Mouse (Mus musculus) layer of hippocampus, postnatal 25 days (tissue): ENCODE data around the gene Srebf1. TPM values are rescaled to one million over a fixed set of nuclear protein-coding genes. Genes with fewer than 3 reads are reported as not detected.
A peak's percentile ranks its signal among the peaks of the same experiment; 100 is the strongest.

Experiments
- DNase-seq, 2 experiments: peaks; one replicate each; pipeline ENCODE4 v3.0.0; 2022; ENCODE audit warnings: mixed read lengths in 2 of 2, low spot score in 1 of 2; ENCODE audit errors: extremely low spot score in 1 of 2
- total RNA-seq, 2 experiments: library from RNA; stranded (reverse); gene quantifications; 2 replicates each; pipeline ENCODE4 v1.2.3; 2021

Gene Srebf1
- 10 to 100 TPM; 49.9 to 58.1 TPM for total RNA-seq

DNA sequence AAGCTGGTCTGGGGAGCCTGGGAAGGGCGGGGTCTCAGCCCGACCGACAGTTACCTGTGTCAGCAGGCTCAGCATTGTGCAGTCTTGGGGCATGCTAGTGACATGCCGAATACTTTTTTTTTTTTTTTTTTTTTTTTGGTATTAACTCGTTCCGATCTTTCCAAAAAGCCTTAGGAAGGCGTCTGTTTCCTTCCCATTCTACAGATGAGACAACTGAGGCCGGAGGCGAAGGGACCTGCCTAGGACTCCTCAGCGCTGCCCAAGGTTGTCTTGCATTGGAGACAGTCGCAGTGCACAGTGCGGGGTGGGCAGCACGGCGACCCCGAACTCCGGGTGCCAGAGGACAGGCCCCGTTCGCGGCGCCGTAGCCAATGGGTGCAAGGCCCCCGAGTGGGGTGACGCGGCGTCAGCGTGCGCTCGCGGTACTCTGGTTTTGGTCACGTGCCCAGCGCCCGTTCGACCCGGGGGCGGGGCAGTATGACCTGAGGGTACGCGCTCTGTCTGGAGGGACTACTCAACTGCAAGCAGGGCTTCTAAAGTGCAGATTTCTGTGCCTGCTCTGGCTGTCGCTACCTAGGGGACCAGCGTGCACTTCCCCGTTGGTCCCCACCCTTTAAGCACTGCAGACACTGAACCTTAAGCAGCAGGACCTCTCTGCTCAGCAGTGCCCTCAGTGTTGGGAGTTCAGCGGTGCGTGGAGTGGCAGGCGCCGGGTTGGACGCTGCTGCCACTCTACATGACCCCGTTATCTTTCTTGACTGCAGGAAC lies at the start of gene Srebf1:
TSS of gene Srebf1 (minus strand) at position 113 of the 768 bp plus-strand sequence.
- peak; percentile 51 to 59 for DNase-seq

DNA sequence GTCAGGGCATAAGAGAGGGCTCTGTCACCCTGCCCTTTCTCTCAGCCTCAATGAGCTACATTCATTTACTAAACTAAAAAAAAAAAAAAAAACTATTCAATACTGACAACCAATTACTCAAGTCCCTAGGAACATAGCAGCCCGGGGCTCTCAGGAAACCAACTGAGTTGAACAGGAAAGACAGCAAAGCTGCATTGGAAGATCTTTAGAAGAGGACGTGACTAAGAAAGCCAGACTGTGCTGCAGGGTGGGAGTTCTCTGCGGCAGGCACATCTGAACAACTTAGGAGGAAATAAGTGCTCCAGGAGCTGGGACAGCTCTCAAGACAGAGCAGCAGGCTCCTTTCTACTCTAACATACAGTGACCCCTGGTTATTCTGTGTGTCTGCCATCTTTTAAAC lies 46.2 kb upstream of the Srebf1 start:
- no peak for DNase-seq

DNA sequence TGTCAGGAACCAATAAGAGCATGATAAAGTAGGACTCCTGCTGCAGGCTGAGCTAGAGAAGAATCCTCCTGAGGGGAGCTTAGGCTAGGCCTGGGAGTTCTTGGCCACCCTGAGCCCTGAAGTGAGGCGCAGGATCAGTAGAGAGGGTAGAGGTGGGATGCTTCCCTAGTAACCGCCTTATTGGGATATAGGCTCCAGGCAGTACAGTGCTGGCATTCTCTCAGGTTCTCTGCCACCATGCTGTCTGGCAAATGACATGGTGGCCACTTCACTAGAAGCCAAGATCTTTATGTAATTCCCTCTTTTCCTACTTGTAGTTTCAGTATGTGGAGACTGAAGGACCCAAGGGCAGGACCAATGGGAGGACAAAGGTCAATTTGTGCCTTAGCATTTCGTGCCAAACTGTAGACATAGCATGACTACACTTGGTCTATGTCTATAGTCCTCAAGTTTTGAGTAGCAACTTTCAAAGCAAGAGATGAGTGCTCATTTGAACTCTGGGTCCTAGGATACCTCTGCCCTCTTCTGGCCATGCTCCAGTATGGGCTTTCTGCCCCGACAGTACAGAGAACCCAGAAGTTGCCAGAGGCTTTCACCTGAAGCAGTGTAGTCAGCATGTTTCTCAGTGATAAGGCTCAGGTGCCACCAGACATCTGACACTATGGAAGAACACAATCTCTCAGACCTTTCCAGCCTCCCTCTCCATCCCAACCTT lies 43.0 kb upstream of the Srebf1 start:
- DNase-seq, result no peak

DNA sequence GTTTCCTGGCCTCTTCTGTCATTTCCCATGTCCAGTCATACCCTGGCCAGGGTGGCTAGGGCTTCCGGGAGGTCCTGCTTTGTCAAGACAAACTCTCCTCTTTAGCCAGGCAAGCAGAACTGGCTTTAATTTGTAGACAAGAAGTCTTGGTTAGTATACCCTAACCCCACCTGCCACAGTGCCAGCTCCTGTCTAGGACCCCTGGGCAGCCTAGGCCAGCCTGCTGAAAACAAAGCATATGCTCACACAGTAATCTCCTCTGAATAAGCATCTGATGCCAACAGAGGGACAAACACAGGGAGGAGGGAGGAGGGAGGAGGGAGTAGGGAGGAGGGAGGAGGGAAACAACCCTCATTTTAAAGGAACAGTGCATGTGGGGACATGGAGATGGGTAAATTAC lies 42.3 kb upstream of the Srebf1 start:
- no peak for DNase-seq

DNA sequence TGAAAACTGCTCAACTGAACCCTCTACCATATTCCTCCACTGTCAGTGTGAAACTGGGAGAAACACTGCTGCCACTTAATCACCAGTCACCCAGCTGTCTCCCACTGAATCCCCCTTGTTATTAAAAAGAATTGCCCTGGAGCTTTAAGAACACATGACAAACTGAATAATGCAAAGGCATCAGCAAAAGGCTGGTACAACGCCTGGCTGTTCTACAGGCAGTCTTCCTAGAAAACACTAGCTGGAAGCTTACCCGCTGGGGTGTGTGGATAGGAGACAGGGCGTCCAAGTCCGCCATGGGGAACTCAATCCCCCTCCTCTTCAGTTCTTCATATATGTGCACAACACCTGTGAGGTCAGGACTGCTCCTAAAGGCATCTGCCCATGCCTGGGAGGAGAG lies 40.0 kb upstream of the Srebf1 start:
- DNase-seq, result no peak

DNA sequence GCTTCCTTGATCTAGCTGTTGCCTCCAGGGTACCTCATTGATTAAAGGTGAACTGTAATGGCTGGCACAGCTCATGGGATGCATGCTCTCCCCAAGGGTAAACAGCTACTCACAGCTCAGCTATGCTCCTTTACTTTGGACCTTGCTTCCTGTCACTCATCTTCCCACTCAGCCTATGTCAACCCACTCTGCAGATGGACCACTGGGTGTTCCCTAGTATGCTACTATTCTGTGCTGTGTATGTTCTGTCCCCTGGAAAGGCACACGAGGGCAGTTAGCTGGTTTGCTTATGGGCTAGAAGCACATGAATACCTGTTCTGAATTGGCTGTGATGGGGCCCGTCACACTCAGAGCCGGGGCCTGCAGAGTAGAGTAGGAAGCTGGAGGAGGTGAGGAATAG lies 38.4 kb upstream of the Srebf1 start:
- DNase-seq, result no peak

DNA sequence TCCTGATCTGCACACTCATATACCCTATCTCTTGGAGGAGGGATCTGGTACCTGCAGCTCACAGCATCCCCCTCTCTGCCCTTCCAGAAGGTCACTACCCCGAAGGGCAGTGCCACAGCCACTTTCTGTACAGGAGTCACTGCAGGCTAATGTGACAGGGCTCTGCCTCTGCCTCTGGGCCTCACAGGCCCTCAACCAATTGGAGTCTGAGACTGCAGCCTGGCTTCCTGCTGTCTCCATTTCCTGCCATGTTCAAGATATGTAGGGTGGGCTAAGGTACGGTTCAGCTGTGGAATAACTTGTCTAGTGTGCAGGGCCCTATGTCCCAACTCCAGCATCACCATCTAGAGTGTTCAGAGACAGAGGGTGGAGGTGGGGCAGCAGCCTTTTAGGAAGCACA lies 35.3 kb upstream of the Srebf1 start:
- DNase-seq, result no peak

DNA sequence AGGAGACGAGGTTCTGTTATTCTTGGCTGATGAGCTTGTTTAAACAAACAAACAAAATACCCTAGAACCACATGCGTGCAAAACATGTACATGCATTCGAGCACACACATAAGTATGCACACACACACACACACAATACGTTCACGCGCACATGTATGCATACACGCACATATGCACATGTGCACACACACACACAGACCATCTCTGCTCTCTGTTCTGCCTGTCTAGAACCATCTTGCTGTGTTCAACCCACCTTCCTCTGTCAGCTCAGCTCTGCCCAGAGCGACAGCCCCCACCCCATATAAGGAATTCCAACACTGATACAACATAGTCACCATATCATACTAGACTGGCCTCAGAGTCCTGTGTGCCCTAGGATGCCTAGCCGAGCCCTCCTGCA lies 34.3 kb upstream of the Srebf1 start:
- DNase-seq, result no peak

DNA sequence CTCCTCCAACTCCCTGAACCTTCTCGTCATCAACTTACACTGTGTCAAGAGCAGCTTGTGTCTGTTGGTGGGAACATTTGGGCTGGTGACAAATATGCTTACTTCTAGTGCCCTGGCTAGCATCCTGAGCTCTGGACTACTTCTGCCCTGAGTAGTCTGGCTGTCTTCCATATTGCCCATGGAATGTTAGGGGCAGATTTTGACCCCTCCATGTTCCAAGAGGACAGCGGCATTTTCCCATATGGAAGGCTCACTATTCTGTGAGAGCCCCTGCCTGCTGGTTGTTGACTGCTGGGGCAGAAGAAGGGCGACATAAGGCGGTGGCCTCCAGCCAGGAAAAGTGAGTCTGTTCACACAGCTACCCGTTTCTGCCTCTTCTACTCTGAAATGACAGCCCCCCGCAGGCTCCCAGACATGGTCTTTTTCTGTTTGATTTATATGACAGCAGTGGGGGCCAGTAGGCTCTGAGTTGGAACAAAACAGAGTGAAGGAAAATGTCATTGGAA lies 33.8 kb upstream of the Srebf1 start:
- DNase-seq, result peak in 1 of 2 experiments; percentile 65

DNA sequence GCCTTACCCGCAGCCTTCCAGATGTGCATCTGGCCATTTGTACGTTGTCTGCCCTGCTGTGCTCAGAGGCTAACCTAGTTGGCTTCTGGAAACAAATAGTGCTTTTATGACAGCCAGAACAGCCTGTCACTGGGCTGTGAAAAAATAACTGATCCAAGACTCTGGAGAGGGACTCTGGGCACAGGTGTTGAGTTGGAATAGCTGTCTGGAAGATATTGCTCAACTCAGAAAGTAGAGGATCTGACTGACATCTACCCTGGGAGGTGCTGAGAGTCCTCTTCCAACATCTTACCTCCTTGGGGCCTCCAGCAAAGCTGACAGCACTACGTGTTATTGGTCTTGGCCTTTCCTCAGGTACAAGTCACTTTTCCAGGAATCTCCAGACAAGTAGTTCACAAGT lies 33.3 kb upstream of the Srebf1 start:
- no peak for DNase-seq

DNA sequence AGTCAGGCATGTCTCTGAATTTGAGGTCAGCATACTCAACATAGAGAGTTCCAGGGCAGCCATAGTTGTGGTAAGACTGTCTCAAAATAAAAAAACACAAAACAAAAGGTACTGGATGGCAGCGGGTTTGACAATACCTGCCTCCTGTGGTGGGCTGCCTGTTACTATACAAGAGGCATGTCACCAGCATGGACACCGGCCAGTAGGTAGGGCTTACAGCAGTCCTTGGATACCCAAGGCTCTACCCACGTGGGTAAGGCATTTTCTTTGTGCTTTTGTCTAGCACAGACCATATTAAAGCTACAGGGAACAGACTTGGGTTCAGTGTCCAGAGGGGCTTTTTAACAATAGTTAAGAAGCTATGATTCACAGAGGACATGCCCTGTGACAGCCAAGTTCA lies 32.8 kb upstream of the Srebf1 start:
- no peak for DNase-seq

DNA sequence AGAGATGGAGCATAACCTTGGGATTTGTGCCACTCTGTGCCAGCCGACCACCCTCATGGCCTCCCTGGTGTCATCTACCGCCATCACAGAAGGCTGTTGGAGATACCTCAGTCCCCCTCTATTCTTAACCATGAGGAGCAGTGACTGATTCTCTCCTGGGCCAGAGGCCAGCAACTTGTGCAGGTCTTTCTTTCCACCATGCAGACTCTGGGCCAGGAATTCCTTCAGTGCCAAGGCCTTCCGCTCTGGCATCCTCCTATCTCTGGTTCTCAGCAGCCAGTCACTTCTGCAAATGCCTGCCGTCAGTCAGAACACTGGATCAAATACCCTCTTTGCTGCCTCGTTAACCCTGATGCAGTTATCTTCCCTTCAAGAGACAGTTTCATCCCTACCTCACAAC lies 31.9 kb upstream of the Srebf1 start:
- DNase-seq, result no peak

DNA sequence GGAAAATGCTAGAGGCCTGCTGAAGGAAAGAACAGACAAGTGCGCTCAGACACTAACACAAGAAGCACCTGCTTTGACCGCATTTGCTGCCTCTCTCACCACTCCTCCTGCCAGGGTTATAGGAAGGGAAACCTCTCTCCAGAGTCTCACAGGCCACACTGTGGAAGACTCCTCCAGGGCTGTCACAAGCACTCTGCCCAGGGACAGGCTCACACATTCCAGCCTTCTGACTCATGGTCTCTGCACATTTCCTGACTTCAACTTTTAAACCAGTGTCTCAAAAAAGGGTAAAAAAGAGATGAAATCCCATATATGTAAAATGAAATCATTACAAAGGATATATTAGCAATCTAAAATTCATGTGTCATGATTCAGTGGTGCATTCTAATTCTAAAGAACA lies 31.2 kb upstream of the Srebf1 start:
- DNase-seq, result no peak

DNA sequence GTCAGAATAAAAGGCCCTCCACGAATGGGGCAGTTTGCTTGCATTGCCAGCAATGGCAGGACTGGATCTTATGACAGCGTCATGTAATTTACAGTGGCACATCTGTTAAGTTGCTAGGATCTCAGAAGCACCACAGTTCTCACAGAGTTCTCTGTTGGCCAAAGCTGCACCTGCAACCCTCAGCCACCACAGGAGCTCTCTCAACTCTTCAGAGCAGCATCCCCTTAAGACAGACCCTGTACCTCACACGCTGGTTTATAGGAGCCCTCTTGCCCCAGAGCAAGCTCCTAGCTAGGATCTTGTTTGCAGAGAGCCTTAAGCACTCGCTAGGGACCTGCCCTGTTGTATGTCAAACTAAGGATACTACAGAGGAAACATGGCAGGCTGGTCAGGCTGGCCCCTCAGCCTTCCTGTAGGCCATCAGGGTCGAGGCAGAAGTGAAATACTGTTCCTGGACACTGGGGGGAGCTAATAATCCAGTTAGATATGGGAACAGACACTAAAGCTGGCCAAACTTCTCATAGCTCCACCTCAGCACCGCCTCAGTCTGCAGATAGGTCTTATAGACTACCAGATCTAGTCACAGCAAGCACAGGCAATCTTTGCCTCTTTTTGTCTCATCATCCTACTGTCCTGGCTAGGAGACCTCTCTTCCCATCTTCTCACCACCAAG lies 28.7 kb upstream of the Srebf1 start:
- peak in 1 of 2 experiments; percentile 40 for DNase-seq

DNA sequence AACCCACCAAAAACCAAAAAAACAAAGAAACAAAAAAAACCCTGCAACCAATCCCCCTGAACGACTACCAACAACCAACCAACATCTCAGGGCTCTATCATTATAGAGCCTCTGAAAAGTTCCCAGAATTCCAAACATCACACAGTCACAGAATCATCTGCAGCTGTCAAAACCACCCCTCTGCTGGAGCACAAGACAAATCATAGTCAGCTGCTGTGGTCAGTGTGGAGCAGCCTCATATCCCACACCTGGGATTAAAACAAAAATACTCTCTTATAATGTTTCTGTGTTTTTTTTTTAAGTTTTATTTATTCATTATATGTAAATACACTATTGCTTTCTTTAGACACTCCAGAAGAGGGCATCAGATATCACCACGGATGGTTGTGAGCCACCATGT lies 27.5 kb upstream of the Srebf1 start:
- no peak for DNase-seq

DNA sequence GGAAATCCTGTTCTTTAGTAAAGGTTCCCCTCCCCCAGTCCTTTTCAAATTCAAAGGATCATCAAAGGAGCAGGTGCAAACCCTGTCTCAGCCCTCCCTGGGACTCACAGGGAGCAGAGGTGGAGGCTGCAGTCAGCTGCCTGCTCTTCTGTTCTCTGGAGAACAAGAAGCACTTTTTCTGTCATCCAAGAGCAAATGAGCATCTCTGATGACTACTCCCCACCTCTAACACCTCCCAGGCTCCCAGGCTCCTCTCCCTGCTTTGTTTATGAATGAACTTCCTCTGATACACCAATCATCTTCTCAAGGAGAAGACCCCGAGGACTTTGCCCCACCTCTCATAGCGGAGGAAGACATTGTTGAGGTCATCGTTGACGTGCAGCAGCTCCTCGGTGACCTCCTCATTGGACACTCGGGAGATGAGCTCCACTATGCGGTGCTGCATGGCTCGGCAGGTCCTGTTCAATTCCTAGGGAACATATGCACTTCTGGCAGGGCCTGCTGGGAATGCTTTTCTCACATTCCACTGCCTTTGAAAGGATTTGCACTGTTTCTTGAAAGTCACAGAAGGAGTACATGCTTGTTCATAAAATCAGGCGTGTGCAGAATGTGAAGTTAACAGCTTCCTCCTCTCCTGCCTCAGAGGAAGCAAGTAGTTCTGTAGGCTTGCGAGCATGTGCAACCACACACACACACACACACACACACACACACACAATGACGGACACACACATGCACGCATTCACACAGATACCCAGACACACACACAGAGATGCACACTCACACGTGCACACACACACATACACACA lies 26.4 kb upstream of the Srebf1 start:
- no peak for DNase-seq

DNA sequence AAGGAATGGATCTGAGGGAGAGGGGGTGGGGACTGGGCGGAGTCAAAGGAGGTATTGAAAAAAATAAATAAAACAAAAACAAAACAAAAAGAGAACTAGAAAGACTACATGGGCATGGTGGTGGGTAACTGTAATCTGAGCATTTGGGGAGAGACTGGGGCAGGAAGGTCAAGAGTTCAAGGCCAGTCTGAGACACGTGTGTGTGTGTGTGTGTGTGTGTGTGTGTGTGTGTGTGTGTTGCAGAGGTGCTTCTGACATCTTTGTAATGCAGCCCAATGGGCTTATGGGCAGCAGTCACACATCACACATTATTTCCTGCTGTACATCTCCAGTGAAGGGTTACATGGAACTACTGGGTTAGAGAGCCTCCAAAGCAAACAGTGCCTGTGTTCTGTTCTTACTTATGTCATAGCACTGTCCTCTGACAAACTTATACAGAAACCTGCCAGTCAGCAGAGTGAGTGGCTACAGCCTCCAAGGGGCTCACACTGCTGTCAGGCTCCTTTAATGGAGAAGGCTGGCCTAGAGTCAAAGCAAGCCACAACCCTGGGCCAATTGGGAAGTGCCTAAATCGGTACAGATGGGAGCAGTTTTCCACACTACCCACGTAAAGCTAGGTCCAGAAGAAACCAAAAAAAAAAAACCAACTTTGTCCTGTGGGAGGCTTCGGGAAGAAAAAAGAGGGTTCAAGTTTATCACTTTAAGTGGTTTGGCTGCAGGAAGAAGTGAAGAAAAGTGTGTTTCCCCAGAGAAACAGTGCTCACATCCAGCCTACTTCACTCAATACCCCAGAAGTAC lies 25.6 kb upstream of the Srebf1 start:
- DNase-seq, result no peak

DNA sequence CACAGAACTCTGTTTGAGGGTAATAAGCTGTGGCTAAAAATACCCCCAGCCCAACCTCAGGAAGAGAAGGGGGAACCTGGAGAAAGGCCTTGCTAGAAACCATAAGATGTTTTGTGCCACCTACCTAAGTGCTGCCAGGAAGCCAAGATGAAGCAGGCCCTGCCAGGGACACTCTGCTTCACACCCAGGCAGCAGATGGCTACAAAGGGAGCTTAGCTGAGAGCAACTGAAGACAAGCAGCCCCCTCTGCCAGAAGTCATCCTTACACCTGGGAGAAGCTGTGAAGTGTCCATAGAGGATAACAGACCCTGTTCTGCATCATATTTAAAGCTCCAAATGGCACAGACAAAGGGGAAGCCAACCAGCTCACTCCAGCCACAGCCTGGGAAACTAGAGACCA lies 23.7 kb upstream of the Srebf1 start:
- no peak for DNase-seq

DNA sequence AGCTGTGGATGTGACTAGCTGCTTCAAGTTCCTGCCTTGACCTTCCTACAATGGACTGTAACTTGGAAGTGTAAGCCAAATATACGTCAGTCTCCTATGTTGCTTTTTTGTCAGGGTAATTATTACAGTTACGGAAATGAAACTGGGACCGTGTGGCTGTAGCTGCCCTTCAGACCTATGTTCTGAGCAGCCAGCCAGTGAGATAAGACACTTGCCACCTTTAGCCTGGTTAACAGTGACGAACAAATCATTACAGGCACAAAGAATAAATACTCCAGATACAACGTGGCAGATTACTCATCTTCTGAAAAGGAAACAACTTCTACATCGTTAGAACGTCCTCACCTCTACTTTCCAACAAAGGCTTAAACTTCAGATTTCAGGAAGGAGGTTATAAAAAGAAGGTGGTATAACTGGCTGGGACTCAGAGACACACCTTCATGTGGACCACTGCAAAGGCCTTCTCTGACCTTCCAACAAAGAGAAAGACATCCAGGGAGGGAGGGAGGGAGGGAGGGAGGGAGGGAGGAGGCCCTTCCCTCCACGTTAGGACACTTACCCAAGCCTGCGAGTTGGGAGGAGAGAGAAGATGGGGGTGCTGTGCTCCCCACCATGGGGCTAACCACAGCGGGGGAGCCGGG lies 22.2 kb upstream of the Srebf1 start:
- no peak for DNase-seq
